Mouse (Mus musculus): ENCODE results near the gene Crtac1. TPM values are rescaled to one million over a fixed set of nuclear protein-coding genes. Genes with fewer than 3 reads are reported as not detected.

The Crtac1 gene
- total RNA-seq, 2 experiments from 2014 or later: 96.8 to 103 TPM

- peak; percentile 67 to 73 for DNase-seq (ENCODE audit: low spot score in 2 of 2)
Measured at GRCm38 (mm10) chr19:42429410-42429809, 2.2 kb downstream of the Crtac1 start.

GRCm38 (mm10) chr19:42425208-42425607 lies 6.4 kb downstream of the Crtac1 start:
- peak in 1 of 2 experiments; percentile 9 for DNase-seq (ENCODE audit: low spot score in 2 of 2)

DNA sequence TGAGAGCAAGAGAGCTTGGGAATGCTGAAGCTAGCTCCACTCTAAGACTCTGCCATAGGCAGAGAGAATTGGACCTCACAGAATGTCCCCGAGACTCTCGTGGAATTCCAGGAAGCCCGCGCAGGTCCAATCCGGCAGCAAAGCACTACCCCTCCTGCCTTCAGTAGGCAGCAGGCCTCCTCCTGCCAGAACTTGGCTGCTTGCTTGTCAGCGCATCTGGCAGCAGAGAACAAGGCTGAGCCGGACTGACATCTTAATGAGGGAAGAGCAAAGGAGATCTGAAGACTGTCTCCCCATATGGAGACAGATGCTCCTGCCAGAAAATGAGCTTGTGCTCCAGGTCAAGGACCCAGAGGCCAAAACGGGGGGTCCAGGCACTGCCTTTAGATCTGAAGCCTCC lies 16.5 kb downstream of the Crtac1 start:
- DNase-seq (ENCODE audit: low spot score in 2 of 2): peak in 1 of 2 experiments; percentile 27

- no peak for DNase-seq (ENCODE audit: low spot score in 2 of 2)
Measured at GRCm38 (mm10) chr19:42409856-42410255, 21.7 kb downstream of the Crtac1 start.

- no peak for DNase-seq (ENCODE audit: low spot score in 2 of 2)
Measured at GRCm38 (mm10) chr19:42409226-42409625, 22.4 kb downstream of the Crtac1 start.

- no peak for DNase-seq (ENCODE audit: low spot score in 2 of 2)
Measured at GRCm38 (mm10) chr19:42404364-42404763, 27.2 kb downstream of the Crtac1 start.

DNA sequence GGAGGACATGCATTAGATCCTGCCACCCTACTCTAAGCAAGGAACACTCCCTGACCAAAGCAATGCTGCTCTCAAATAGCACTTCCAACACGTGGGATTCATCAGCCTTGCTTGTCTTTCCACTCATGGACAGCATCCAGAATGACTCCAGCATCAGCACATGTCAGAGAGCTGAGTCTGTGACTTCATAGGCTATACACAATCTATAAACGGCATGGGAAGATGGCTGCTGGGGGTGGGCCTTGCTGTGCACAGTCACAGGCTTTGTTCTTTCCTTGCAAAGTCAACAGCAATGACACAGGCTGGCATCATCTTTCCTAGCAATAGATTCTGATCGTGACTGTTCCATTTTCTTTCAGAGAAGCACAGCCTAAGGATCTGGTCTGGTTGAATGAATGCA lies 31.6 kb downstream of the Crtac1 start:
- no peak for DNase-seq (ENCODE audit: low spot score in 2 of 2)

GRCm38 (mm10) chr19:42397281-42397680 lies 34.3 kb downstream of the Crtac1 start:
- DNase-seq (ENCODE audit: low spot score in 2 of 2): peak in 1 of 2 experiments; percentile 39

DNA sequence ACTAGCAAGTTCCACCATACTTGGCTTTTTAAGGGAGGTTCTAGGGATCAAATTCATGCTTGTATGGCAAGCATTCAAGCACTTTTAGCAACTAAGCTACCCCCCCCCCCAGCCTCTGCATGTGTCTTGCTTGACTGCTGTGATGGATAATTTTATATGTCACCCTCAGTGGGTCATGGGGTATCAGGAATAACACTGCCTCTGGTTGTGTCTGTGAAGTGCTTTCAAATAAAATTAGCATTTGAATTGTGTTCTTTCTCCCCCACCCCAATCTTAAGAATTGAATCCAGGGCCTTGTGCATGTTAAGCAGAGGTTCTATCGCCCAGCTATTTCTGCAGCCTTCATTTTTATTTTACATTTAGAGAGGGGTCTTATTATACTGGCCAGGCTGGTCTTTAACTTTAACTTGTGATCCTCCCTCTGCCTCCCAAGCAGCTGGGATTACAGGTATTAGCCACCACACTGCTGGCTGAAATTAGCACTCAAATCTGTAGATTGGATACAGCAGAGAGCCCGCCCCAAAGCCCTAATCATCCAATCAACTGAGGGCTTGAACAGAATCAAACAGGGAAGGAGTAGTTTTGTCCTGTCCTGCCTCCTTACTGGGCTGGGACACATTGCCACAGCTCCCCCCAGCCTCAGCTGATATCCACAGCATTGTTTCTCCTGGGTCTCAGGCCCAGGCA lies 36.6 kb downstream of the Crtac1 start:
- no peak for DNase-seq (ENCODE audit: low spot score in 2 of 2)

GRCm38 (mm10) chr19:42393920-42394319 lies 37.7 kb downstream of the Crtac1 start:
- peak in 1 of 2 experiments; percentile 41 for DNase-seq (ENCODE audit: low spot score in 2 of 2)

- no peak for DNase-seq (ENCODE audit: low spot score in 2 of 2)
Measured at GRCm38 (mm10) chr19:42392094-42392493, 39.5 kb downstream of the Crtac1 start.

DNA sequence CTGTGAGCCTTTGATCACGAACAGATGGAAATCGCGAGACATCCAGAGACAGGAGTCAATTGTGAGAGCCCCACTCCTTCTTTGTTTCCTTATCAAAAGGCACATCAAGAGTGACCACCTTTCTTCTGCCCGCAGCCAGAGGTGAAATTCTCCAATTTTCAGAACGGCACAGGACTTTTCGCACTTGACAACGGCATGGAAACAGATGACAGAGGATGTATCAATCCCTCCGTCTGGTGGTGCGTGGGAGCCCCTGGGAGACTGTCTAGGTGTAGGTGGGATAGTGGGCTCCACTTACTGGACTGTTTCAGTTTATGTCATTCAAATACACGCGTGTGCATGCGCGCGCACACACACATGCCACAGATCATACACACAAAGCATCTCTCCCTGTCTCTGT lies 42.0 kb downstream of the Crtac1 start:
- DNase-seq (ENCODE audit: low spot score in 2 of 2): peak in 1 of 2 experiments; percentile 28

DNA sequence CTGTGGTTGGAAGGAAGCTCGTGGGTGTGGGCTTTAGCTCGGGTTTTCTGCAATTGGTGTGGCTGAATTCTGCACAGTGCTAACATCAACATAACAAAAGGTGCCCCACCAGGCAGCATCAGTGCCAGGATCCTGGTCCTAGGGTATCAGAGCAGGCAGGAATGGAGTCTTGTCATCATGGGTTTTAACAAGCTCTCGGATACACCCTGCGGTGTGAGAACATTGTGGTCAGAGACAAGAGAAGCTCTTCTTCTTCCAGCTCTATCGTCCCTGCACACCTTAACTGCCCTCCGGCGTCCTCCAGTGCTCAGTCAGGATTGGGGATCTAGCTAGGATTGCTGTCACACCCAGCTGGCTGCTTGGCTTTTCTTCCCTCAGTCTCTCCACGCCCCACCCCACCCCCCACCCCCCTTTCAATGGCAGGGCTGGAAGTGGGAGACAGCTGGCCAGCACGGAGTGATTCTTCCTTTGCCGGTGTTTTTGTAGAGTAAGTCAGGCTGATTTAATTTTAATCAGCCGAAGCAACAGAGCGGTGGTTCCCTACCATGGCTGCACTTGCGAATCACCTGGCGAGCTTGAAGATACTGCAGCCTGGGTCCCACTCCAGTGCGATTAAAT lies 46.5 kb downstream of the Crtac1 start:
- DNase-seq (ENCODE audit: low spot score in 2 of 2): no peak

- DNase-seq (ENCODE audit: low spot score in 2 of 2): no peak
Measured at GRCm38 (mm10) chr19:42380981-42381373, 50.6 kb downstream of the Crtac1 start.

DNA sequence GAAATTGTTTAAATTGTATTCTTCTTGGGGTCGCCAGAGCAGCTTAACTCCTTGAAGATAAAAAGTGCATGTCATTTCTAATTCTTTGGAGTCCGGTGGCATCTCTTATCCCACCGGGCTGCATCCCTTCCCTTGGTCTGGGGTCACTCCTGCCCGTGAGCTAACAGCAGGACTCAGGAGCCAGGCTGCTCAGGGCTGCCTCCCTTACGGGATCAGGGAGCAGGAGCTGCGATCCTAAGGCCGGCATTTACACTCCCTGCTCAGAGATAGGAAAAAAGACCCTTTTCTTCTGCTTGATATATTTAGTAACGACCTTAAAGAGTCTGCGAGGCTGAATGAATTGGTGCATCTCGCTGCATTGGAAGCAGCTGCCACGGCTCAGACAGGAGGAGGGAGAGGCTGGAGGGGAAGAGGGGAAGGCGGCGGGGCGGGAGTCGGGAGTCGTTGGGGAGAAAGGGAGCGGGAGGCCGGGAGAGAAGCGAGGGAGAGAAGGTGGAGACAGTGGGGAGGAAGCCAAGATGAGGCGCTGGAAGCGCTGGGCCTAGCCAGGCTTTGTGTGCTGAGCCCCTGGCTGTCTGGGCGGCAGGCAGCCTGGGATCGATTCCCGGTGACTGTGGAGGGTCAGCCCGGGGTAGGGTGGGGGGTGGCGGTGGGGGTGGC lies 51.1 kb downstream of the Crtac1 start:
- peak; percentile 30 to 44 for DNase-seq (ENCODE audit: low spot score in 2 of 2)

DNA sequence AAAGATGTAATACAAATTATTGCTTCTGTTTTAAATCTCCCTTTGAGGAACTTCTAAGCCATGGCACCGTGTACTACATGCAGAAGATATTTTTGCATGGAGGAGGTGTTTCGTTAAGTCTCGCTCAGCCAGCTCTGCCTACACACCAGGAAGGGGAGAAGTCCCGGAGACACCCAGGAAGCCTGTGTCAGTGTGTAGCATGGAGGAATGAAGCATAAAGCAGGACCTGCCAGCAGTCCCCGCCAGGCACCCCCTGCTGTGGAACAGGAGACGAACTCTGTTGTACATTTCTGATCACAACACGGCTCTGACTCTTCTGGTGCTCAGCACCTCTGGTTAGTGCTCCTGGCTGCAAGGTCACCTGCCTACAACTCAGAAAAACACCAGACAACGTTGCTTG lies 51.8 kb downstream of the Crtac1 start:
- peak in 1 of 2 experiments; percentile 35 for DNase-seq (ENCODE audit: low spot score in 2 of 2)

- DNase-seq (ENCODE audit: low spot score in 2 of 2): no peak
Measured at GRCm38 (mm10) chr19:42377206-42377605, 54.4 kb downstream of the Crtac1 start.

- DNase-seq (ENCODE audit: low spot score in 2 of 2): no peak
Measured at GRCm38 (mm10) chr19:42363551-42363950, 68.0 kb downstream of the Crtac1 start.

GRCm38 (mm10) chr19:42358406-42358805 lies 73.2 kb downstream of the Crtac1 start:
- DNase-seq (ENCODE audit: low spot score in 2 of 2): no peak

DNA sequence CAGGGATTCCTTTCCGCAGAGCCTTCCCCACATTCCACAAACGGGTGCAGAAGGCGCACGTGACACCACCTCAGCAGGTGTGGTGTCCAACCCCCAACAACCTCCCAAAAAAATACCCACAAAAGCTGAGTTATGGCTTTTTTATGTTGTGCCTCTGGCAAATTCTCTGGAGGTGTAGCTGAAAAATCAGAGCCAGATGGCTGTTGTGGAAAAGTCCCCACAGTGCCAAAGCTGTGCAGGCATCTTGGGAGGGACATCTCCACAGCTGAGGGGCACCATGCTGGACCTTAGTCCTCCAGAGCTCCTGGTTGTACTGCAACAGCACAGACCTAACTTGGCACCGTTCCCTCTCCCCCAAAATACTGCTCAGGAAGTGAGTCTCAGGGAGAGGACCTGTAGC lies 74.7 kb downstream of the Crtac1 start:
- DNase-seq (ENCODE audit: low spot score in 2 of 2): no peak

- no peak for DNase-seq (ENCODE audit: low spot score in 2 of 2)
Measured at GRCm38 (mm10) chr19:42355476-42355875, 76.1 kb downstream of the Crtac1 start.

DNA sequence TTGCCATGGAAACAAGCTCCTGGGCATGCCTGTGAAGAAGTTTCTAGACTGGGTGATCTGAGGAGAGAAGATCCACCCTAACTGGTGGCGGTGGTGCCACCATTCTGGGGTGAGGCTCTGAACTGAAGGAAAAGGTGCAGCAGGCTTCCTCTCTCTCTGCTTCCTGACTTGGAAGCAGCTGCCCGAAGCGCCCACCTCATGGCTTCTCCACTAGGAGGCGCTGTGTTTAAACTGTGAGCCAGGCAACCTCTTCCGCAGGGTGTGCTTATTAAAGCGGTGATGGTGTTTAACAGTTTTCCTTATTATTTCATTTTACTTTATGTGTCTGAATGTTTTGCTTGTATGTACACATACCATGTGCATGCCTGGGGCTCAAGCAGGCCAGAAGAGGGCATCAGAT lies 90.4 kb downstream of the Crtac1 start:
- DNase-seq (ENCODE audit: low spot score in 2 of 2): peak; percentile 50 to 57

Data from layer of hippocampus, postnatal 10 days (tissue).